Mouse (Mus musculus): Measurements from ENCODE around the gene Cldn4. TPM values are rescaled to one million over a fixed set of nuclear protein-coding genes. Genes with fewer than 3 reads are reported as not detected.

Cldn4 gene
- polyA plus RNA-seq, 1 experiment from 2014 or later: 68.0 TPM

DNA sequence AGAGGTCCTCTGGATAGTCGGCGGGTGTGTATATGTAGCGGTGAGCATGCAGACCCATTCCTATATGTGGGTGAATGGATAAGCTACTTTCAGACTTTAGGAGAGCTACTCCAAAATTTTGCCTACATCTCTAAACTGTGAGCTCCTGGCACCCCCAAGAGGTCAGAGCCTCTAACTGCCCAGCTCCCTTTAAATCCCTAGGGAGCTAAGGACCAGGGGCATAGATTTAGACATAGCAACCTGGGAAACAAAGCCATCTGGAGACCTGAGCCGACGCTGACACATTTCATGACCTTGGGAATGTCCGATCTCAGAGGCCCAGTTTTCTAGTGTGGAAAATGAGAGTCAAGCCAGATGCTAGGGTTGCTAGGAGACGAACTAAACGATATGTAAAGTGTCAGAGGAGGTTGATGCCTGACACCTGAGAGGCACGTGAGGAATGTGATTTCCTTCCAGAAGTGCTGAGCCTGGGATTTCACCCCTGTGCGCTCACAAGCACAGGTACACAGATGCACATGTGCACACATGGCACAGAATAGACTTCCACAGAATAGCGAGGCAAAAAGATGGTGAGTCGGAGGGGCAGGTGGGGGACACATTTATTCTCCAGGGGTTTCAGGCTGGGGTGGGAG is 45.6 kb downstream of the Cldn4 start:
- Histone ChIP-seq H3K36me3 (no peaks in the 10 kb centered on the region), H3K4me2 (no peak overlapping the region), H3K4me1 (peaks cover 34% of the 10 kb centered on the region), H3K4me3 (no peak overlapping the region), H3K27me3 (no peaks in the 10 kb centered on the region), H3K9me3 (no peaks in the 10 kb centered on the region), H3K27ac (no peak overlapping the region), H3K9ac (no peak overlapping the region)
- ATAC-seq (ENCODE audit: insufficient number of reproducible peaks, low FRiP score, low TSS enrichment, low read depth): peak; percentile 58
- 23% methylated on average over 12 of the region's 12 CpGs for WGBS

DNA sequence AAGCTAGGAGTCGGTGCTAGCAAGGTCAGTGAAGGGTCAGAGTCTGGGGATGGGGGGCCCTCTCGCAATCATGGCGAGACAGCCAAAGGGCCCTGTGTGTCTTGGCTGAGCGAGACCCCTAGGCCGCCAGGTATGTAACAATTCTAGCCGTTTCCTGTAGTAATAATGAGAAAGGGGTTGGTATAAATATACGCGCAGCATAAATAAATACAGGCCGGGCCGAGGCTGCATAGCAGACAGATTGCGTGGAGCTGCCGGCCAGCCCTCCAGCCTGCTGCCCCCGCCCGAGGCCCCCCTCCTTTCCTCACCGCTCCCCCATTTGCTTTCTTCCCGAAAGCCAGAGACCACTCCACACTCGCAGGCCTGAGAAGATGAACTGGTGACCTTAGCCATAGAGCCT is 49.1 kb downstream of the Cldn4 start:
- no peak overlapping the region for H3K9ac ChIP-seq
- peak overlapping the region; percentile 43; the same call in 1 of the 2 replicates for H3K27ac ChIP-seq
- H3K4me3 ChIP-seq: no peak overlapping the region
- 49% methylated on average over 17 of the region's 17 CpGs for WGBS
- H3K4me2 ChIP-seq: no peak overlapping the region
- no peaks in the 10 kb centered on the region for H3K9me3 ChIP-seq
- H3K27me3 ChIP-seq: no peaks in the 10 kb centered on the region
- H3K36me3 ChIP-seq: no peaks in the 10 kb centered on the region
- H3K4me1 ChIP-seq: peaks cover 51% of the 10 kb centered on the region
- no peak for ATAC-seq (ENCODE audit: insufficient number of reproducible peaks, low FRiP score, low TSS enrichment, low read depth)

DNA sequence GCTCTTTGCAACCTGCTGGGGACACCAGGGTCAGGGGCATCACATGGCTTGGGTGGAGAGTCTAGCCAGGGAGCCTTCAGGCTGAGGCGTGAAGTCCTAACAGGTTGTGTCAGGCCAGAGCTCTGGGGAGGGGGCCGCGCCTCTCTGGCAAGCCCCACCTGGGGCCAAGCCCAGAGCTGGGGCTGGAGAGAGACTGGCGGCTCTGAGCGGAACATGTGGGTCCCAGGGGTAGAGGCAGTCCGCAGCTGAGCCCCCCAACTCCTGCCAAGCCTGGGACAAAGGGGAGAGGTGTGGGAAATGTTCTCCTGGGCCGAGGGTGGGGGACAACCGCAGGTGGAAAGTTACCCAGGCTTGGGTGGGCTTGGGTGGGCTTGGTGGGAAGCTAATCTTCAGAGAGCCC is 49.8 kb downstream of the Cldn4 start:
- H3K4me3 ChIP-seq: no peak overlapping the region
- no peaks in the 10 kb centered on the region for H3K9me3 ChIP-seq
- no peak overlapping the region for H3K4me2 ChIP-seq
- 69% methylated on average over 8 of the region's 8 CpGs for WGBS
- ATAC-seq (ENCODE audit: insufficient number of reproducible peaks, low FRiP score, low TSS enrichment, low read depth): no peak
- H3K9ac ChIP-seq: no peak overlapping the region
- H3K27ac ChIP-seq: no peak overlapping the region
- no peaks in the 10 kb centered on the region for H3K27me3 ChIP-seq
- H3K4me1 ChIP-seq: peaks cover 48% of the 10 kb centered on the region
- no peaks in the 10 kb centered on the region for H3K36me3 ChIP-seq

DNA sequence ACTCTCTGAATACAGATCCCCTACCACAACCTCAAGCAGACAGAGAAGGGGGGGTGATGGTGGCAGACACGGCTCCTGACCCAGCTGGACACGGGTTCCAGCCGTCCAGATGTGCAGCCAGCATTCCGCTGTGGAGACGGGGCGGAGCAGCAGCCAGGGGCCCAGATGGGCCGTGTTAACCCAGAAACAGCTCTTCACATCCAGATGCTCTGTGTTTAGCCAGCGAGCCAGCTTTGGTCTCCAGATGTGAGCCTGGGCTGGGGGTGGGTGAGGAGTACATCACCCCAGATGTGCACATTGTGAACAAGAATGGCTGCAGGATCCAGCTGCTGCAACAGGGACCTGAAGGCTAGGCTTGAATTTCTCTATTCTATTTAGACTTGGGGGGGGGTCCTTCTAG is 51.4 kb downstream of the Cldn4 start:
- 11% methylated on average over 8 of the region's 8 CpGs for WGBS
- H3K4me1 ChIP-seq: peaks cover 43% of the 10 kb centered on the region
- no peak overlapping the region for H3K4me2 ChIP-seq
- H3K4me3 ChIP-seq: no peak overlapping the region
- H3K27me3 ChIP-seq: no peaks in the 10 kb centered on the region
- no peaks in the 10 kb centered on the region for H3K9me3 ChIP-seq
- H3K27ac ChIP-seq: peak overlapping the region; percentile 47
- H3K9ac ChIP-seq: no peak overlapping the region
- ATAC-seq (ENCODE audit: insufficient number of reproducible peaks, low FRiP score, low TSS enrichment, low read depth): peak; percentile 77
- no peaks in the 10 kb centered on the region for H3K36me3 ChIP-seq

Other genes with a start within 250 kb of the Cldn4 start
- gene Eln, start 199.6 kb downstream of the Cldn4 start, polyA plus RNA-seq (2015; fragmentation: Nextera tagmentation; extraction: Ambion mirVana): 178 and 206 TPM in 2 replicates
- gene Tmem270, start 40.2 kb downstream of the Cldn4 start, polyA plus RNA-seq (2015; fragmentation: Nextera tagmentation; extraction: Ambion mirVana): not detected in 2 replicates
- gene Cldn13, start 31.4 kb downstream of the Cldn4 start, polyA plus RNA-seq (2015; fragmentation: Nextera tagmentation; extraction: Ambion mirVana): 0.27 and 1.3 TPM in 2 replicates
- 13.9 and 17.0 TPM in 2 replicates for gene Mettl27, start 14.6 kb downstream of the Cldn4 start, polyA plus RNA-seq (2015; fragmentation: Nextera tagmentation; extraction: Ambion mirVana)
- gene Cldn3, start 39.3 kb upstream of the Cldn4 start, polyA plus RNA-seq (2015; fragmentation: Nextera tagmentation; extraction: Ambion mirVana): 26.0 and 27.2 TPM in 2 replicates
- gene Abhd11, start 62.2 kb upstream of the Cldn4 start, polyA plus RNA-seq (2015; fragmentation: Nextera tagmentation; extraction: Ambion mirVana): 66.1 and 68.2 TPM in 2 replicates
- 9.9 and 11.3 TPM in 2 replicates for gene Stx1a, start 76.5 kb upstream of the Cldn4 start, polyA plus RNA-seq (2015; fragmentation: Nextera tagmentation; extraction: Ambion mirVana)
- 31.2 and 33.3 TPM in 2 replicates for gene Dnajc30, start 117.3 kb upstream of the Cldn4 start, polyA plus RNA-seq (2015; fragmentation: Nextera tagmentation; extraction: Ambion mirVana)
- 108 and 109 TPM in 2 replicates for gene Bud23, start 118.0 kb upstream of the Cldn4 start, polyA plus RNA-seq (2015; fragmentation: Nextera tagmentation; extraction: Ambion mirVana)
- gene Vps37d, start 131.3 kb upstream of the Cldn4 start, polyA plus RNA-seq (2015; fragmentation: Nextera tagmentation; extraction: Ambion mirVana): 7.6 and 9.5 TPM in 2 replicates
- gene Mlxipl, start 143.0 kb upstream of the Cldn4 start, polyA plus RNA-seq (2015; fragmentation: Nextera tagmentation; extraction: Ambion mirVana): 0.82 and 0.86 TPM in 2 replicates
- 30.1 and 33.4 TPM in 2 replicates for gene Tbl2, start 202.7 kb upstream of the Cldn4 start, polyA plus RNA-seq (2015; fragmentation: Nextera tagmentation; extraction: Ambion mirVana)
- 47.6 and 50.4 TPM in 2 replicates for gene Bcl7b, start 221.3 kb upstream of the Cldn4 start, polyA plus RNA-seq (2015; fragmentation: Nextera tagmentation; extraction: Ambion mirVana)
- gene Baz1b, start 240.3 kb upstream of the Cldn4 start, polyA plus RNA-seq (2015; fragmentation: Nextera tagmentation; extraction: Ambion mirVana): 34.3 and 38.4 TPM in 2 replicates